Mouse (Mus musculus) midbrain, embryonic 14.5 days (tissue): ENCODE data around the gene Plekhm3. TPM values are rescaled to one million over a fixed set of nuclear protein-coding genes. Genes with fewer than 3 reads are reported as not detected.
A peak's percentile ranks its signal among the peaks of the same experiment; 100 is the strongest.

Experiments
- ATAC-seq: fragments of 200-750 bp; cut with Nextera tagmentation; 2 replicates; pipeline ENCODE4 v1.8.0; 2017; ENCODE audit warnings: moderate number of reproducible peaks, moderate library complexity; ENCODE audit not compliant: low FRiP score, low TSS enrichment
- DNase-seq: peaks from one replicate; pipeline ENCODE4 v3.0.0-alpha.2; 2015
- H3K27ac ChIP-seq: fragments of 300-500 bp; sonication (generic); replicated peaks from 2 replicates; pipeline ENCODE4 v1.5.1; 2014; ENCODE audit warnings: mild to moderate bottlenecking, low read depth, low read length, moderate library complexity
- H3K27me3 ChIP-seq: fragments of 300-500 bp; sonication (generic); 2 replicates; pipeline ENCODE4 v1.6.1; 2014; ENCODE audit warnings: low read length, control low read depth, mixed read lengths; ENCODE audit not compliant: control insufficient read depth, insufficient read depth
- H3K36me3 ChIP-seq: fragments of 300-500 bp; sonication (generic); 2 replicates; pipeline ENCODE4 v1.6.1; 2014; ENCODE audit warnings: low read length, control low read depth; ENCODE audit not compliant: control insufficient read depth, insufficient read depth
- H3K4me1 ChIP-seq: fragments of 300-500 bp; sonication (generic); 2 replicates; pipeline ENCODE4 v1.6.1; 2014; ENCODE audit warnings: mild to moderate bottlenecking, antibody characterized with exemption, low read length, control low read depth; ENCODE audit not compliant: control insufficient read depth, insufficient read depth
- H3K4me2 ChIP-seq: fragments of 300-500 bp; sonication (generic); 2 replicates; pipeline ENCODE4 v1.6.1; 2014; ENCODE audit warnings: mild to moderate bottlenecking, low read length, moderate library complexity
- H3K4me3 ChIP-seq: fragments of 300-500 bp; sonication (generic); replicated peaks from 2 replicates; pipeline ENCODE4 v1.5.1; 2014; ENCODE audit warnings: low read depth, low read length
- H3K9ac ChIP-seq: fragments of 300-500 bp; sonication (generic); replicated peaks from 2 replicates; pipeline ENCODE4 v1.6.1; 2014; ENCODE audit warnings: mild to moderate bottlenecking, low read length, moderate library complexity
- H3K9me3 ChIP-seq: fragments of 300-500 bp; sonication (generic); 2 replicates; pipeline ENCODE4 v1.6.1; 2016; ENCODE audit warnings: low read length, control low read depth, mixed read lengths; ENCODE audit not compliant: control insufficient read depth
- WGBS: fragments of 180-500 bp; shearing (Covaris S2); extraction: QIAGEN DNeasy Blood & Tissue Kit; methylation state at CpG from one replicate; pipeline ENCODE4 v1.1.7; 2014; 5-methylcytosine and 5-hydroxymethylcytosine counted together
- polyA plus RNA-seq: library from polyadenylated mRNA; unstranded; fragments of >200 nt; fragmentation: Nextera tagmentation; extraction: Ambion mirVana; gene quantifications from 2 replicates; pipeline ENCODE4 v1.2.1, GENCODE M21; 2014

Plekhm3 gene
- polyA plus RNA-seq, 1 experiment from 2014 or later: 11.7 TPM

DNA sequence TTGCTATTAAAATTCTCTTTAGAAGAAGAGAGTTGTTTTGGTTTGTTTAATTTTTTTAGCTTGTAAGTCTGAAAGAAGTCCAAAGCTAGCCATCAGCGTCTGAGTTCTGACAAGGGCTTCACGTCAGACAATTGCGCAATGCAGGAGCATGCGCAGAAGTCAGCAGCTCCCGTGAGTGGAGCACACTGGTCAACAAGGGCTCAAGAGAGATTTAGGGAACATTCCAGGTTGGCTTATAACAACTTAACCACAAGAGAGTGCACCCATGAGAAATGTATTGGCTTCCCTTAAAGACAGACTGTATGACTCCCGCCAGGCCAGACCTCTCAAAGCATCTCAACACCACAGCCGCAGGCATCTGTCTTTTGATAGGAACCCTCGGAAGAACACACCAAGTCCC lies 203.5 kb downstream of the Plekhm3 start:
- Histone ChIP-seq H3K27me3 (no peaks in the 10 kb centered on the region), H3K4me3 (no peak overlapping the region), H3K27ac (no peak overlapping the region), H3K4me2 (no peak overlapping the region), H3K9ac (no peak overlapping the region), H3K4me1 (no peaks in the 10 kb centered on the region), H3K36me3 (no peaks in the 10 kb centered on the region), H3K9me3 (no peaks in the 10 kb centered on the region)
- WGBS: 91% methylated on average over 8 of the region's 8 CpGs
- DNase-seq: no peak
- no peak for ATAC-seq

GRCm38 (mm10) chr1:64744616-64745015 lies 212.0 kb downstream of the Plekhm3 start:
- Histone ChIP-seq H3K4me3 (no peak overlapping the region), H3K27ac (no peak overlapping the region), H3K4me2 (no peak overlapping the region), H3K27me3 (no peaks in the 10 kb centered on the region), H3K9ac (no peak overlapping the region), H3K4me1 (no peaks in the 10 kb centered on the region), H3K36me3 (no peaks in the 10 kb centered on the region), H3K9me3 (no peaks in the 10 kb centered on the region)
- ATAC-seq (no peak), DNase-seq (no peak)

DNA sequence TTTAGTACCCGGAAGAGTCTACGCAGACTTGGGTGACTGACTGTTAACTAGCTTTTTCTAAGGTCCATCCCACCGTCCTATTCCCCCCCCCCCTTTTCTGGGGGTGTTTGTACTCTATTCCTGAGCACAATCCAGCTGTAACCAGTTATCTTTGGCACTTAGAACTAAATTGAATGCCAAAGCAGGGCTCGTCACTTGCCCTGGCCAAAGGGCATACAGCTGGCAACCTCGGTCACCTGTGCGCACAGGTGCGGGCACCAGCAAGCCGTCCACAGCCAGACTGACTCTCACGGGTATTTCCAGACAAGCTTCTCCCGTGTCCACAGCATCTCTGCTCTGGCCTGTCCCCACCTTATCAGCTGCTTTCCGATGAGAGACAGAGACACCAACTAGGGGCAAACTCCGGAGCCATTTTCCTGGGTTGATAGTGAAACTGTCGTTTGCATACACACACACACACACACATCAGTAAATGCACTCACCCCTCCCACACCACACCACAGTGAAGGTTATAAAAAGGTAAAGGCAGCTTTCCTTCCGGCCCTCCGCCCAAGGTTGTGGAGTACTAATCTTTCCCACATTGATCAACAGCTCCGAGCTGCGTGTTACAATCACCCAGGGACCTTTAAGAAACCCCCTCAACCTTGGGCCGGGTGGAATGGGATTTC lies 213.7 kb downstream of the Plekhm3 start:
- Histone ChIP-seq H3K4me1 (0 out of 2 replicates have a peak, but pooled peaks cover 9% of the 10 kb centered on the region), H3K36me3 (no peaks in the 10 kb centered on the region), H3K27ac (no peak overlapping the region), H3K27me3 (peaks cover 15% of the 10 kb centered on the region; the same call in 1 of the 2 replicates), H3K9me3 (no peaks in the 10 kb centered on the region), H3K4me3 (no peak overlapping the region), H3K9ac (no peak overlapping the region), H3K4me2 (no peak overlapping the region)
- DNase-seq (no peak), ATAC-seq (no peak)
- whole genome bisulfite sequencing: 91% methylated on average over 18 of the region's 18 CpGs

DNA sequence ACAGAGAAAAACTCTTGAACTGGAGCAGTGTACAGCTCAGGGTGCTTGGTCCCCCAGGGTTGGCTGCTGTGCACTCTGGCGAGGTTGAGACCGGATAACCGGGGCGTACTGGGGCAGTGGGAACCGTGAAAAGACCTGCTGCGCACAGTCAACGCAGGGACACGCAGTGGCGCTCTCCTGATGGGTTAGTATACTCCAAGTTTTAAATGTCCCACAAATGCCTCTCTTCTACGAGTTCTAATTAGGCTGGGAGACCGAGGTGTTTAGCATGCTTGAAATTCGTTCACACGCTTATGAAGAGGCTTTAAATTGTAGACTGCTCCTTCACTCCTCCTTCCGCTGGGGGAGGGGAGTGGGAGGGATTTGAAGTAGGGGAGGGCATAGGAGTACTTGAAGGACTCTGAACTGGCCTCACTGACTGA lies 218.0 kb downstream of the Plekhm3 start:
- H3K27ac ChIP-seq: no peak overlapping the region

DNA sequence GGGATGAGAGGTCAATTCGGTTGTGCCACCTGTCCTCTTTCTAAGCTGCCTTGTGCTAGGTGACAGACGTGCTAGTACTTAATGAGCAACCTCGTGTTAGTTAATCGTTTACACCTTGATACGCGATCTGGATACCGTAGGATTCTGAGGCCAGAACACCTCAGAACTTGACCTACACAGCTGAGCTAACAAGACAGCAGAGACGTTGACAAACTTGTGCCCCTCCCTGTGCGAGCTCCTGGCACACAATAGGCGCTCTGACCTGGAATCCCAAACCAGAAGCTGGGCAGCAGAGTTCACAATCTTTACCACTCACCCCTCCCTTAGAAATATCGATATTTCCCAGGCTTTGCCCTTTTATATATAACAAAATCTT lies 218.5 kb downstream of the Plekhm3 start:
- H3K4me1 ChIP-seq: peaks cover 29% of the 10 kb centered on the region
- H3K4me3 ChIP-seq: peak overlapping the region; percentile 55
- no peak overlapping the region for H3K9ac ChIP-seq
- DNase-seq: no peak
- H3K27ac ChIP-seq: no peak overlapping the region
- peak; percentile 4; the same call in 1 of the 2 replicates for ATAC-seq
- H3K4me2 ChIP-seq: peak overlapping the region; percentile 97
- H3K9me3 ChIP-seq: no peaks in the 10 kb centered on the region
- WGBS: under 1% methylated on average over 11 of the region's 11 CpGs
- H3K36me3 ChIP-seq: no peaks in the 10 kb centered on the region
- H3K27me3 ChIP-seq: peaks cover 60% of the 10 kb centered on the region

More for the DNA sequence above, 218.0 kb downstream of the Plekhm3 start:
- DNase-seq (peak; percentile 25), ATAC-seq (no peak)
- no peaks in the 10 kb centered on the region for H3K9me3 ChIP-seq
- WGBS: under 1% methylated on average over 14 of the region's 14 CpGs
- no peaks in the 10 kb centered on the region for H3K36me3 ChIP-seq
- H3K4me3 ChIP-seq: peak overlapping the region; percentile 55; the same call in 1 of the 2 replicates
- H3K9ac ChIP-seq: no peak overlapping the region
- H3K4me2 ChIP-seq: peak overlapping the region; percentile 97
- peaks cover 29% of the 10 kb centered on the region for H3K4me1 ChIP-seq
- peaks cover 55% of the 10 kb centered on the region for H3K27me3 ChIP-seq

- Histone ChIP-seq H3K27ac (no peak within 1 kb of the TSS), H3K36me3 (no peaks in the 10 kb centered on the region), H3K9me3 (no peaks in the 10 kb centered on the region), H3K4me2 (peak within 1 kb of the TSS; percentile 97), H3K4me1 (peaks cover 29% of the 10 kb centered on the region), H3K27me3 (peaks cover 61% of the 10 kb centered on the region), H3K4me3 (peak within 1 kb of the TSS; percentile 55), H3K9ac (peak within 1 kb of the TSS; percentile 42)
- DNase-seq (peak; percentile 91), ATAC-seq (peak; percentile 92)
- under 1% methylated on average over 58 of the region's 73 CpGs for WGBS
Measured at GRCm38 (mm10) chr1:64737502-64738179, 219.0 kb downstream of the Plekhm3 start, which contains the start of gene Fzd5. TSS of gene Fzd5 (minus strand) at chr1:64737751.

DNA sequence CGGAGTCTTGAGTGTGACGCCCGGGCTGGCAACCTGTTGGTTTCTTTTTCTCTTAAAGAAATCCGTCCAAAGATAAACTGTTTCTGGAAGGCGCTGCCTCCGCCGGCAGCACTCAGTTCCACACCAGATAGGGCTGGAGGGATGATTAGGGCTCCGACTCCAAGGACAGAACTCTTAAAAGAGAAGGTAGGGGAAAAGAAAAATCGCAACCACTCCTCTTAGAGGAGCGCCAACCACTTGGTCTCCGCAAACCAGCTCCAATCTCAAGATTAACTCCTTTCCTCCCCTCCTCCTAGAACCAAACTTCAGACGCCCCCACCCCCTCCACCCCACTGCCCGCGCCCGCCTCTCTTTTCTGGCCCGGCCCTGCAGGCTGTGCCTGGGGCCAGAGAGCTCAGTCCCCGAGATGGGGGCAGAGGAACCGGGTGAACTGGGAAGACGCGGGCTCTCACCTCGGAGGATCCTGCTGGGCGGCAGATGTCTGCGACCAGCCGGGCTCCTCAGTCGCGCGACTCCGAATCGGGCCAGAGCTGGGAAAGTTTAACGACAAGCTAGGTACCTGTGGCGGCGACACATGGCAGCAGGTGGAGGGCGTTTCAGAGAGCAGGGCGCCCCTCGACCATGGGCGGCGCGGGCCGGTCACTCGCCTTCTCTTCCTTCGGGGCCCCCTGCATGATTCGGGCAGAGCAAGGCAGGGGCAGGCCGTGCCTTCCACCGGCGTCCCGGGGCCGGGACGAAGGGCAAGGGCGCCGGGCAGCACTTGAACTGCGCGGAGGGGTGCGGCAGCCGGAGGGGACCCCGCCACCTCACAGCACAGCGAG lies 219.7 kb downstream of the Plekhm3 start:
- peak overlapping the region; percentile 55 for H3K4me3 ChIP-seq
- H3K4me1 ChIP-seq: peaks cover 29% of the 10 kb centered on the region
- under 1% methylated on average over 56 of the region's 56 CpGs for WGBS
- H3K4me2 ChIP-seq: peak overlapping the region; percentile 97
- H3K27ac ChIP-seq: no peak overlapping the region
- no peaks in the 10 kb centered on the region for H3K9me3 ChIP-seq
- ATAC-seq (no peak; the same call in 1 of the 2 replicates), DNase-seq (peak; percentile 42)
- peaks cover 65% of the 10 kb centered on the region for H3K27me3 ChIP-seq
- H3K9ac ChIP-seq: peak overlapping the region; percentile 42
- no peaks in the 10 kb centered on the region for H3K36me3 ChIP-seq
